Mouse (Mus musculus) left cerebral cortex, adult 6 months (tissue): ENCODE measurements around the gene Sirt5. TPM values are rescaled to one million over a fixed set of nuclear protein-coding genes. Genes with fewer than 3 reads are reported as not detected.

Experiments used
- long read RNA-seq, 2 experiments: library from polyadenylated mRNA; unstranded; transcript quantifications; one replicate each; pipeline ENCODE4 v2.0.0; 2019 to 2020
- polyA plus RNA-seq: library from polyadenylated mRNA; unstranded; fragments of <200 nt; fragmentation: Nextera tagmentation; gene quantifications from 2 replicates; pipeline ENCODE4 v1.2.3, GENCODE M21; 2021

The Sirt5 gene
- polyA plus RNA-seq = 20.0 and 23.1 TPM in 2 replicates
- long read RNA-seq, experiment 1, transcript Sirt5-211 (9 exons, 1,398 nt) = major isoform, 17 of 59 reads
- long read RNA-seq, experiment 1, partial matches to known transcripts = 9 of 59 reads
- long read RNA-seq, experiment 1, other reads (novel, unspliced or antisense) = 25 of 59 reads
- long read RNA-seq, experiment 2, transcript Sirt5-211 (9 exons, 1,398 nt) = major isoform, 15 of 36 reads
- long read RNA-seq, experiment 2, partial matches to known transcripts = 7 of 36 reads
- long read RNA-seq, experiment 2, other reads (novel, unspliced or antisense) = 12 of 36 reads

GRCm38 (mm10) chr13:43364985-43365824, at the start of gene Sirt5:
Sirt5 (plus strand) TSS chr13:43365496.

GRCm38 (mm10) chr13:43398297-43399080, 33.2 kb downstream of the Sirt5 start, which contains the start of gene Nol7:
Nol7 (plus strand) TSS chr13:43398390.

Other genes starting within 250 kb of the Sirt5 start
- 43.0 and 53.1 TPM in 2 replicates for gene Tbc1d7, start 194.0 kb upstream of the Sirt5 start, polyA plus RNA-seq
- gene Gfod1, start 61.3 kb upstream of the Sirt5 start, polyA plus RNA-seq = 5.0 and 7.6 TPM in 2 replicates
- gene Nol7, start 32.9 kb downstream of the Sirt5 start, polyA plus RNA-seq = 205 and 226 TPM in 2 replicates
- gene Ranbp9, start 115.8 kb downstream of the Sirt5 start, polyA plus RNA-seq = 11.4 and 12.9 TPM in 2 replicates
- gene Mcur1, start 194.7 kb downstream of the Sirt5 start, polyA plus RNA-seq = 5.9 and 14.8 TPM in 2 replicates